Mouse (Mus musculus) MEL (cell line): ENCODE measurements around the gene Dcp1b.

Experiments used
- CTCF ChIP-seq, 3 experiments: IDR thresholded peaks in 2 of 3; conservative IDR thresholded peaks in 1 of 3; 2 replicates each; pipeline ENCODE4 v1.5.1; 2011 to 2012; ENCODE audit warnings: low read length in 3 of 3, low read depth in 2 of 3, mild to moderate bottlenecking in 2 of 3, improper control_type of control experiment in 1 of 3, inconsistent platforms in 1 of 3, mixed read lengths in 1 of 3, moderate library complexity in 1 of 3; ENCODE audit not compliant: control insufficient read depth in 1 of 3, insufficient read depth in 1 of 3, poor library complexity in 1 of 3, severe bottlenecking in 1 of 3
- ETS1 ChIP-seq: IDR thresholded peaks from 2 replicates; pipeline ENCODE4 v1.6.1; 2012; ENCODE audit warnings: low read depth, mild to moderate bottlenecking, inconsistent platforms, low read length, improper control_type of control experiment, moderate library complexity
- GABPA ChIP-seq: IDR thresholded peaks from 2 replicates; pipeline ENCODE4 v1.6.1; 2012; ENCODE audit warnings: low read depth, mild to moderate bottlenecking, inconsistent platforms, low read length, improper control_type of control experiment, moderate library complexity
- MAX ChIP-seq: IDR thresholded peaks from 2 replicates; pipeline ENCODE4 v1.6.1; 2011; ENCODE audit warnings: low read length, improper control_type of control experiment
- MAZ ChIP-seq: IDR thresholded peaks from 2 replicates; pipeline ENCODE4 v1.6.1; 2012; ENCODE audit warnings: low read depth, mild to moderate bottlenecking, inconsistent platforms, low read length, improper control_type of control experiment
- TCF12 ChIP-seq: IDR thresholded peaks from 2 replicates; pipeline ENCODE4 v1.6.1; 2014; ENCODE audit warnings: low read depth, mild to moderate bottlenecking, inconsistent platforms, low read length, improper control_type of control experiment, moderate library complexity

DNA sequence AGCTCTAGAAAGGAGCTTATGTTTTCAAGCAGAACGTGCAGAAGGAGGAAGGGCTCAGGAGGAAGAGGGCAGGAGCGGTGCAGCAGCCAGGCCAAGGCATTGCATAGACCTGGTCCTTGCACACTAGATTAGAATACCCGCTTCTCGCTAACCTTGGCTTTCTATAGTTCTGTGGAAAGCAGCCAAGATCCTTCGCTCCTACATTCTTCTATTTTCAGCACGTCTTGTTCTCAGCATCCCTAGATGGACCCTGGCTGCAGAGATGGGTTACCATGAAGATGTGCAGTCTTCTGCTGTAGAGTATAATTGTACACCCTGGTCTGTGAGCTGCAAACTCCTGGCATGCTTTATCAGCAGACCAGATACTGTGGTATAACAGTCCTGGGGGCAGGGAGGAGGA is 39.1 kb downstream of the Dcp1b start:
- TF ChIP-seq GABPA (no peak), TCF12 (no peak), CTCF (IDR thresholded peaks at IDR 0.05 in 2 of 3, conservative IDR thresholded peaks at IDR 0.05 in 1 of 3; ENCODE audit: control insufficient read depth in 1 of 3, insufficient read depth in 1 of 3, low read depth in 2 of 3, low read length in 3 of 3, poor library complexity in 1 of 3, severe bottlenecking in 1 of 3) (no peak), MAX (no peak), ETS1 (no peak), MAZ (no peak)
